Mouse (Mus musculus) midbrain, embryonic 12.5 days (tissue): ENCODE measurements around the gene Gm28778. TPM values are rescaled to one million over a fixed set of nuclear protein-coding genes. Genes with fewer than 3 reads are reported as not detected.
"Not testable (repeated sequence)": the region's sequence is repeated elsewhere in the genome, so short reads cannot be mapped to it uniquely, and the experiment has no call there.

Source experiments
- ATAC-seq: fragments of 200-750 bp; cut with Nextera tagmentation; 2 replicates; pipeline ENCODE4 v1.8.0; 2017; ENCODE audit warnings: low read depth, moderate TSS enrichment, moderate library complexity; ENCODE audit not compliant: low FRiP score
- H3K27ac ChIP-seq: fragments of 300-500 bp; sonication (generic); replicated peaks from 2 replicates; pipeline ENCODE4 v1.5.1; 2016; ENCODE audit warnings: mild to moderate bottlenecking
- H3K27me3 ChIP-seq: fragments of 300-500 bp; sonication (generic); 2 replicates; pipeline ENCODE4 v1.6.1; 2016; ENCODE audit warnings: mild to moderate bottlenecking
- H3K36me3 ChIP-seq: fragments of 300-500 bp; sonication (generic); 2 replicates; pipeline ENCODE4 v1.6.1; 2016
- H3K4me1 ChIP-seq: fragments of 300-500 bp; sonication (generic); 2 replicates; pipeline ENCODE4 v1.6.1; 2016
- H3K4me2 ChIP-seq: fragments of 300-500 bp; sonication (generic); replicated peaks from 2 replicates; pipeline ENCODE4 v1.6.1; 2016; ENCODE audit warnings: mild to moderate bottlenecking, moderate library complexity
- H3K4me3 ChIP-seq: fragments of 300-500 bp; sonication (generic); 2 replicates; pipeline ENCODE4 v1.5.1; 2016; ENCODE audit warnings: mild to moderate bottlenecking
- H3K9ac ChIP-seq: fragments of 300-500 bp; sonication (generic); replicated peaks from 2 replicates; pipeline ENCODE4 v1.6.1; 2016; ENCODE audit warnings: mild to moderate bottlenecking, moderate library complexity
- H3K9me3 ChIP-seq: fragments of 300-500 bp; sonication (generic); 2 replicates; pipeline ENCODE4 v1.6.1; 2016; ENCODE audit warnings: mild to moderate bottlenecking
- WGBS: fragments of 180-500 bp; shearing (Covaris S2); methylation state at CpG from one replicate; pipeline ENCODE4 v1.1.7; 2016; 5-methylcytosine and 5-hydroxymethylcytosine counted together
- polyA plus RNA-seq: library from polyadenylated mRNA; unstranded; fragments of >200 nt; fragmentation: Nextera tagmentation; extraction: Ambion mirVana; gene quantifications from 2 replicates; pipeline ENCODE4 v1.2.1, GENCODE M21; 2016

The Gm28778 gene
- polyA plus RNA-seq, 1 experiment from 2014 or later: not detected

- H3K4me3 ChIP-seq: no peak overlapping the region
- no peak overlapping the region for H3K9ac ChIP-seq
- H3K36me3 ChIP-seq: peaks cover 19% of the 10 kb centered on the region
- 95% methylated on average over 5 of the region's 5 CpGs for WGBS
- no peaks in the 10 kb centered on the region for H3K27me3 ChIP-seq
- H3K4me1 ChIP-seq: no peaks in the 10 kb centered on the region
- no peak overlapping the region for H3K4me2 ChIP-seq
- no peak for ATAC-seq
- no peak overlapping the region for H3K27ac ChIP-seq
- no peaks in the 10 kb centered on the region for H3K9me3 ChIP-seq
Observed at GRCm38 (mm10) chr1:53324827-53325494, 28.1 kb downstream of the Gm28778 start.

DNA sequence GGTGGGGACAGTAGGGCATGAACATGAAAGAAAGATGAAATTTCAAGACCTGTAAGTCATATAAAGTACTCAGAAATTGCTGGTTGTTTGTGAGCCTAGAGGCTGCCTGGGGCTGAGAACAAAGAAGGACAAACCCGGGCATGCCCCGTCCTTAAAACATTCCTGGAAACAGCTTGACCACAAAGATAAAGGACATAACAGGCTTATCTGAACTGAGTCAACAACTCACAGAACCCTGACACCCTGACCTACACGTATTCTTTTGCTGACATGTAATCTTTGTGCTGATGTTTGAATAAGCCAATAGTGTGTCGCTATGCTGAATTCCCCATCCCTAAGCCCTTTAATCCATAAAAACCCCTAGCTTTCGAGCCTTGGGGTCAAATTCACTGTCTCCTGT is 36.6 kb downstream of the Gm28778 start:
- not testable (repeated sequence) for H3K9me3 ChIP-seq, H3K4me3 ChIP-seq, H3K36me3 ChIP-seq, ATAC-seq, H3K4me2 ChIP-seq, H3K27ac ChIP-seq, H3K9ac ChIP-seq, H3K4me1 ChIP-seq, H3K27me3 ChIP-seq
- WGBS: 65% methylated on average over 5 of the region's 5 CpGs

- H3K9me3 ChIP-seq: peaks cover 2% of the 10 kb centered on the region
- no peak overlapping the region for H3K27ac ChIP-seq
- no peak overlapping the region for H3K9ac ChIP-seq
- no peaks in the 10 kb centered on the region for H3K27me3 ChIP-seq
- ATAC-seq: no peak
- H3K36me3 ChIP-seq: peaks cover 3% of the 10 kb centered on the region; the same call in 1 of the 2 replicates
- H3K4me3 ChIP-seq: no peak overlapping the region
- H3K4me1 ChIP-seq: no peaks in the 10 kb centered on the region
- no peak overlapping the region for H3K4me2 ChIP-seq
Observed at GRCm38 (mm10) chr1:53335465-53335864, 38.6 kb downstream of the Gm28778 start.

GRCm38 (mm10) chr1:53337403-53337802 is 40.5 kb downstream of the Gm28778 start:
- not testable (repeated sequence) for H3K4me2 ChIP-seq, H3K27me3 ChIP-seq, H3K4me3 ChIP-seq, ATAC-seq, H3K9ac ChIP-seq, H3K4me1 ChIP-seq, H3K27ac ChIP-seq
- 62% methylated on average over 2 of the region's 2 CpGs for WGBS
- H3K9me3 ChIP-seq: peaks cover 12% of the 10 kb centered on the region
- H3K36me3 ChIP-seq: peaks cover 22% of the 10 kb centered on the region

DNA sequence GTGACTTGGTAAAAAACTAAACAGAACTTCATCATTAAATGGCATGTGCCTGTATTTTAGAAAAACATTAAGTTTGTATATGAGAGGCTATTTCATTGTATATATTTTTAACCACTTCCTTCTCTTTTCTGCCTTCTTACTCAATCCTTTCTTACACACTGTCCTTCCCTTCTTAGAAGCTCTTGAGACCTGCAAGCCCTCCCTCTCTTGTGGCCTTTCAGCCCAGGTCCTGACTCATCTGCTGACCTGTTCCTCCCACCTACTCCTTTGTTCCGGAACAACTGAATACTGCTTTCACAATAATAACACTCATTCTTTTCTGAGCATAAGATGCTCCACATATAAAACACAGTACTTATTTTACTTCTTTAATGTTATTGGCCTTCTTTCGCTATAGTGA is 44.2 kb downstream of the Gm28778 start:
- Histone ChIP-seq H3K27ac (no peak overlapping the region), H3K4me3 (no peak overlapping the region), H3K27me3 (no peaks in the 10 kb centered on the region), H3K36me3 (peaks cover 49% of the 10 kb centered on the region), H3K4me2 (no peak overlapping the region), H3K9me3 (peaks cover 12% of the 10 kb centered on the region; the same call in 1 of the 2 replicates), H3K9ac (no peak overlapping the region), H3K4me1 (no peaks in the 10 kb centered on the region)
- no peak for ATAC-seq
- 95% methylated on average over 2 of the region's 2 CpGs for WGBS

DNA sequence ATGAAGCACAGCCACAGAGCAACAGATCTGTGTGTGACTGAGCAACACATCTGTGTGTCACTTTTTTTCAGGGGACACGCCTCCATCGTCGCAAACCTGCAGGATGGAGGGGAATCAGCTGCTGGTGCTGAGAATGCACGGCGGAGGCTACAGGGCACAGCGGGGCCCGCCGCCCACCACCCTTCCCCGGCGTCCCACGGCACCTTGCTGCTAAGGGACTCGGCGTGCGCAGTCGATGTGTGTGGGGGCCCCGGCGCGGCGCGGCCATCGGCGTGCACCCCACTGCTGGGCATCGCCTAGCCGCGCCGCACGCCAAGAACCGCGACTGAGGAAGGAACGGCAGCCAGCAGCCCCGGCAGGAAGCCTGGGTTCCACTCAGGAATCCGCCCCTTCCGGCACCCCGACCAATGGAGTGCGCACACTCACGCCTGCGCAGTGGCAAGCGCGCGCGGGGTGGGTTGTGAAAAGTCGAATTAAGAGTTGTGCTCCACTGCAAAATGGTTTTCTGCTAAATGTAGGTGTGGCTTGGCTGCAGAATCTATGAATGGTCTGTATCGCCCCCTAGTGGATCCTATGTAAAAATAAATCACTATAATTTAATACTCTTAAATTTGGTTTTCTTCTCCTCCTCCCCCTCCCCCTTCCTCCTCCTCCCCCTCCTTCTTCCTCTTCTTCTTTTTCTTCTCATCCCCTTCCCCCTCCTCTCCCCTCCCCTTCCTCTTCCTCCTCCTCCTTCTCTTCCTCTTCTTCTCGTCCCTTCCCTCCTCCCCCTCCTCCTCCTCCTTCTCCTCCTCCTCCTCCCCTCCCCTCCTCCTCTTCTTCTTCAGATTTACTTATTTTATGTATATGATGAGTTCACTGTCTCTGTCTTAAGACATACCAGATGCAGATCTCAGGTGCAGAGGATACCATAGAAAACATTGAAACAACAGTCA is 55.7 kb downstream of the Gm28778 start, which contains the start of the genes Asdurf, Gm28551 and Asnsd1:
Gene Asdurf (minus strand): TSS at position 293 of the 935 bp plus-strand sequence.
Gene Gm28551 (minus strand): TSS at position 341 of the 935 bp plus-strand sequence.
Gene Asnsd1 (minus strand): TSS at position 426 of the 935 bp plus-strand sequence.
- Histone ChIP-seq H3K4me3 (peak within 1 kb of the TSS; percentile 91), H3K9me3 (0 out of 2 replicates have a peak, but pooled peaks cover 4% of the 10 kb centered on the region), H3K36me3 (peaks cover 19% of the 10 kb centered on the region), H3K9ac (peak within 1 kb of the TSS; percentile 91), H3K27me3 (no peaks in the 10 kb centered on the region), H3K27ac (peak within 1 kb of the TSS; percentile 88), H3K4me1 (peaks cover 8% of the 10 kb centered on the region), H3K4me2 (peak within 1 kb of the TSS; percentile 55)
- under 1% methylated on average over 44 of the region's 44 CpGs for WGBS
- ATAC-seq: peak; percentile 100

- Histone ChIP-seq H3K36me3 (no peaks in the 10 kb centered on the region), H3K27me3 (no peaks in the 10 kb centered on the region), H3K27ac (no peak overlapping the region)
Observed at GRCm38 (mm10) chr1:53358988-53359387, 62.1 kb downstream of the Gm28778 start.

More at GRCm38 (mm10) chr1:53358988-53359387, 62.1 kb downstream of the Gm28778 start:
- H3K4me1 ChIP-seq: no peaks in the 10 kb centered on the region
- no peak overlapping the region for H3K4me3 ChIP-seq
- ATAC-seq: no peak
- H3K9ac ChIP-seq: no peak overlapping the region
- no peak overlapping the region for H3K4me2 ChIP-seq
- H3K9me3 ChIP-seq: 0 out of 2 replicates have a peak, but pooled peaks cover 4% of the 10 kb centered on the region

Other genes with a start within 250 kb of the Gm28778 start
- gene Mstn, start 235.5 kb upstream of the Gm28778 start, polyA plus RNA-seq: 0.16 and 0.17 TPM in 2 replicates
- not detected in 2 replicates for gene 1700019A02Rik, start 109.5 kb upstream of the Gm28778 start, polyA plus RNA-seq
- 20.9 and 21.2 TPM in 2 replicates for gene Pms1, start 93 bp upstream of the Gm28778 start, polyA plus RNA-seq
- 77.4 and 82.5 TPM in 2 replicates for gene Ormdl1, start within 50 bp of the Gm28778 start, polyA plus RNA-seq
- 28.3 and 31.6 TPM in 2 replicates for gene Osgepl1, start 16.5 kb downstream of the Gm28778 start, polyA plus RNA-seq
- 3.6 TPM in 1 of 2 replicates, not detected in the other for gene Asdurf, start 55.5 kb downstream of the Gm28778 start, polyA plus RNA-seq
- 1.2 and 1.6 TPM in 2 replicates for gene Gm28551, start 55.6 kb downstream of the Gm28778 start, polyA plus RNA-seq
- 88.4 and 94.4 TPM in 2 replicates for gene Asnsd1, start 55.6 kb downstream of the Gm28778 start, polyA plus RNA-seq